Mouse (Mus musculus) gastrocnemius, postnatal 36 days (tissue): Measurements from ENCODE around the gene Atl3. TPM values are rescaled to one million over a fixed set of nuclear protein-coding genes. Genes with fewer than 3 reads are reported as not detected.

Experiments used
- DNase-seq, 2 experiments: peaks; one replicate each; pipeline ENCODE4 v3.0.0; 2022
- intact Hi-C: fragments of 180-260 bp; cut with DNase I; formaldehyde crosslinking; loops from one replicate; pipeline ENCODE4 v1.15.1; 2025
- total RNA-seq, 2 experiments: library from RNA; stranded (reverse); gene quantifications; 2 replicates each; pipeline ENCODE4 v1.2.3; 2021

Atl3 gene
- total RNA-seq, 2 experiments from 2014 or later, result 7.3 to 8.7 TPM

GRCm38 (mm10) chr19:7556641-7557040 lies 62.8 kb downstream of the Atl3 start:
- no peak for DNase-seq
- intact Hi-C loops, result no loop called here

- intact Hi-C loops, result no loop called here
These were observed 63.5 kb downstream of the Atl3 start, which contains the start of gene Pla2g16 for GRCm38 (mm10) chr19:7557328-7557822. Pla2g16 (plus strand) TSS chr19:7557459.

GRCm38 (mm10) chr19:7557844-7558243 lies 64.0 kb downstream of the Atl3 start:
- DNase-seq, result no peak
- intact Hi-C loops, result no loop called here

More at GRCm38 (mm10) chr19:7557328-7557822, 63.5 kb downstream of the Atl3 start, which contains the start of gene Pla2g16:
- peak; percentile 61 to 70 for DNase-seq

DNA sequence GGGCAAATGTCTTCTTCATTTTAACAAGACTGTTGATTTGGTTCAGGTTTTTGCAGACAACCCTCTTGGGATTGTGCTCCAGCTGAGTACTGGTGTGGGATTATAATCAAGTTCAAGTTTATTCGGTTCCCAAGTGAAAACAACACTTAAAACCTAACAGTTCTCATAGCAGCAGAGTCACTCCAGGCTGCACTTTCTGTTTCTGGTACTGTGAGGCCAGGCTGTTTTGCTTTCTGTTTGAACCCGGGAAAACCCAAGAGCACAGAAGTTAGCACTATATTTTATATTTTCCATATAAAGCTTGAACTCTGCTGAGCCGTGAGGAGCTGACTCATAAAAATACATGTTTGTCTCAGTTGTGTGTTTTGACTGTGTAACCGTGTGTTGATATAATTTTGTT lies 64.8 kb downstream of the Atl3 start:
- DNase-seq, result no peak
- intact Hi-C loops, result no loop called here

DNA sequence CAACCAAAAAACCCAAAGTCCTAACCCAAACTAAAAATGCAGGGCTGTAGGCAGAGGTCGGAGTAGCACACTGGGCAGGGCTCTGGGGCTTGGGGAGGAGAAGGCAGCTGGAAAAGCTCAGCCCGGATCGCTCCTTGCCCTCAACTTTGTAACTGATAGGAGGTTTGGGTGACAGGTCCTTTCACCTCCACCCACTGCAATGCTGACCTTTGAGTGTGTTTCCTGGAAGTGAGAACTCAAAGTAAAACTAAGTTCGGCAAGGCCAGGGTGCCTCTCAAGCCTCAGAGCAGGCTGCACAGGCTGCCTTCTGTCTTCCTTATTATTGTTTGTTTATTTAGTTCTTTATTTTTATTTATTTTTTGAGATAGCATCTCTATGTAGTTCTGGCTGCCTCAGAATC lies 66.1 kb downstream of the Atl3 start:
- intact Hi-C loops, result no loop called here
- no peak for DNase-seq

DNA sequence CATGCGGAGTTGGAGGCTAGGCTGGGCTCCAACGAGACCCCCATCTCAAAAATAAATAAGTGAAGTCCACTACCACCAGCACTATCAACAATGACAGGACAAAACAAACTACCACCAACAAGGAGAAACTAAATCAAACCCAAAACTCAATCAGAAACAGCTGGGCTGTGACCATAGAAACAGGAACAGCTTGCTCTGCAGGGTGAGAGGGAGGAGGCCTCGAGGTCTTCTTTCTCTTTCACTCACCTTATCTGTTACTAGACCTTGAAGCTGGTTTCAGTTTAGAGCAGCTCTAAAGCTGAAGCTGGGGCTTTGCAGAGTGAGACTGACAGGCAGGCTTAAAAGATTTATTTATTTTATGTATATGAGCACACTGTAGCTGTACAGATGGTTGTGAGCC lies 67.6 kb downstream of the Atl3 start:
- no peak for DNase-seq
- intact Hi-C loops, result no loop called here

GRCm38 (mm10) chr19:7562601-7563129 lies 68.8 kb downstream of the Atl3 start:
- no peak for DNase-seq
- intact Hi-C loops, result no loop called here

DNA sequence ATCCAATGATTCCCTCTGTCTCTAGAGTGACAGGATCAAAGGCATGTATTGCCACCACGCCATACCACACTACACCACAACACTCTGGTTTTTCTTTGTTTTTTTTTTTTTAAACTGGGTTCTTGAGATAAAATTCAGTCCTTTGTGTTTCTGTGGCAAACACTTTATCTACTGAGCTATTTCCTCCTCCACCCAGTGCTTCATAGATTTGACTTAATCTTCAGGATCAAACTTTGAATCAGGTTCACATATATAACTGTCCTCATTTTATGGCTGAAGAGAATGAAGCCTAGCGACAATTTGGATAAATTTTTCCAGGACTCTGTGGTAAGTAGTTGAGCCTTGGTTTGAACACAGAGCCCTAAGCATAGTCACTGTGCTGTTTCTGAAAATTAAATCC lies 69.8 kb downstream of the Atl3 start:
- intact Hi-C loops, result no loop called here

GRCm38 (mm10) chr19:7564457-7564856 lies 70.6 kb downstream of the Atl3 start:
- intact Hi-C loops, result no loop called here
- no peak for DNase-seq

More for the DNA sequence above, 69.8 kb downstream of the Atl3 start:
- no peak for DNase-seq

GRCm38 (mm10) chr19:7566826-7567225 lies 73.0 kb downstream of the Atl3 start:
- no peak for DNase-seq
- intact Hi-C loops, result no loop called here

GRCm38 (mm10) chr19:7568364-7568763 lies 74.5 kb downstream of the Atl3 start:
- intact Hi-C loops, result no loop called here
- DNase-seq, result no peak

DNA sequence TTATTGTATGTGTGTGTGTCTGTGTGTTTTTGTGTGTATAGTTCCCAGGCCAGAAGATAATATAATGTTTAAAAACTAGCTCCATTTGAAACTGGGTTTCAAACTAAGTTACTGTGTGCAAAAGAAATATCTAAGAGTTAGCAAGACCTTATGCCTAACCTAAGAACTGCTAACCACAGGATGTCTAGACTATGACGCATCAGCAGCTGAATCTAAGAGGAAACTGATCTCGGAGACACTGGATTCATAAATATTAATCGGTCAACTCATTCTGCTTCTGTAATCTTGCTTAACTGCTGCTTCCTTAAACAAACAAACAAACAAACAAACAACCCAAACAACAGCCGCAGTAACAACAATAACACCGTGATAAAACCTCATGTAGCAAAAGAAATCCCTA lies 75.8 kb downstream of the Atl3 start:
- DNase-seq, result no peak
- intact Hi-C loops, result no loop called here

- no peak for DNase-seq
- intact Hi-C loops, result no loop called here
These were observed 82.3 kb downstream of the Atl3 start for GRCm38 (mm10) chr19:7576180-7576579.

DNA sequence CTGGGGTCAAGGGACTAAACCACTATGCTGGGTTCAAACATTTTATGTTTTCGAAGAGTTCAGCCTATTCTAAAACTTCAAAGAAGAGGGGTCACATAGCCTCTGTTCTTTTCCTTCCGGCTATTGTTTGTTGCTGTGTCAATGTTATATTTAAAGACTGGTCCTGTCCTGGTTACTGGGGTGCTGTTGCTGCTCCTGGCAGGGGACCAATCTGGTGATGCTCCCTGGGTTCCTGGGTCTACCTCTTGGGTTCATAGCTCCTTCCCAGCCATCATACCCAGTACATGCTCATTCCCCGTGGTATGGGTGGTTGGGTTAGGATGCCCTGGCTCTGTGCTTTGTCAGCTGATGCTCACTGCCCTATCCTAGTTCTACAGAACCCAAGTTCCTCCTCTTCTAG lies 83.9 kb downstream of the Atl3 start:
- DNase-seq, result no peak
- intact Hi-C loops, result no loop called here

- DNase-seq, result no peak
- intact Hi-C loops, result no loop called here
These were observed 87.2 kb downstream of the Atl3 start for GRCm38 (mm10) chr19:7581042-7581441.

DNA sequence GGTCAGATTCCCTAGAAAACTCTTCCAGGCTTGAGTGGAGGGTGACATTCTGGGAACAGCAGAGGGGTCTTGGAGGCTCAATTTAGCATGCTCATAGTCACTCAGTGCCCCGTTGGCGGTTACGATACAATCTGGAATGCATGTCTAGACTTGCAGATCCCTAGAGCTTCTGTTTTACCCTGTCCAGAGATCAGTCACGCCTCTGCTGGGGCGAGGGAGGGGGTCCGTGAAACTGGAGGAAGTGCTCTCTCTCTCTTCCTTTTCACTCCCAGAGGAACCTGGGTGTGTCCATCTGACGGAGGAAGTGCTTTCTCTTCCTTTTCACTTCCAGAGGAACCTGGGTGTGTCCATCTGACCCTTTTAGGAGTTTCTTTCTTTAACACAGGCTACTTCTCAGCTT lies 89.3 kb downstream of the Atl3 start:
- intact Hi-C loops, result no loop called here
- DNase-seq, result no peak

DNA sequence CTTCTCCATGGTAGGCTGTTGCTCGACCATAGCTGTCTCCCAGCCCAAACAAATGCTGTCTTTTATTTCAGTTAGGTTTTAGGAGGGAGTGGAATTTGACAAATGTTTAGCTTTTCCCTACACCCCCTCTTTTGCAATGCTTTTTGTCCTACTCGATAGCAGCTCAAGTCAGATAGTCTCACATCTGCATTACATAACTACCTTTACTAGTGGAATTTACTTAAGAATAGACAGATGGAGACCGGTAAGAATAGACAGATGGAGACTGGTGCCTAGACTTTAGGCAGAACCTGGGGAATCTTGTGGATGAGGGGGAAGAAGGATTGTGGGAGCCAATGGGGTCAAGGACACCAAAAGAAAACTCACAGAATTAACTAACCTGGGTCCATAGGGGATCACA lies 89.8 kb downstream of the Atl3 start:
- no peak for DNase-seq
- intact Hi-C loops, result no loop called here

GRCm38 (mm10) chr19:7585279-7585678 lies 91.4 kb downstream of the Atl3 start:
- intact Hi-C loops, result no loop called here
- no peak for DNase-seq

GRCm38 (mm10) chr19:7585764-7586163 lies 91.9 kb downstream of the Atl3 start:
- intact Hi-C loops, result no loop called here
- no peak for DNase-seq
